20 mouse cellular contexts compared by ENCODE assay signal in the genomic region with DNA sequence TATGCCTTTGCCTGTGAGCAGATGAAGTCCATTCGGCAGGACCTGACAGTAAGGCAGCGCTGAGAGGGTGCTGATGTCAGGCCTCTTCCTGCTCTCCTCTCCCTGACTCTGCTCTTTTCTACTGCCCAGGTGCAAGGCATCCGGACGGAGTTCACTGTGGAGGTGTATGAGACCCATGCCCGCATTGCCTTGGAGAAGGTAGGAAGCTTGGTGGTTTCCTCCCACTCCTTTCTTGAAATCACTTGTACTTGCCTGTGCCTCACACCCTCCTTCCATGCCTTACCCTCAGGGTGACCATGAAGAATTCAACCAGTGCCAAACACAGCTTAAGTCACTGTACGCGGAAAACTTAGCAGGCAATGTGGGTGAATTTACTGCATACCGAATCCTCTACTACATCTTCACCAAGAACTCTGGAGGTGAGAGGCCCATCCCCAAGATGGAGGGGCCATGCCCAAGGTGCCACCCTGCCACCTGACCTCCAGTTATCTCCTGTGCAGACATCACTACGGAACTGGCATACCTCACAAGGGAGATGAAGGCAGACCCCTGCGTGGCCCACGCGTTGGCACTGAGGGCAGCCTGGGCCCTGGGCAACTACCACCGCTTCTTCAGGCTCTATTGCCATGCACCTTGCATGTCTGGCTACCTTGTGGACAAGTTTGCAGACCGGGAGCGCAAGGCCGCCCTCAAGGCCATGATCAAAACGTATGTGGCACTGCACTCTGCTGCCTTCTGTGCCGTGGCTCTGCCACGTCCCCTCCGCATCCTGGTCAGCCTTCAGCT. TPM values are rescaled to one million over a fixed set of nuclear protein-coding genes. Genes with fewer than 3 reads are reported as not detected.
A peak's percentile ranks its signal among the peaks of the same experiment; 100 is the strongest.
DNase-seq lines count a peak whose midpoint lies in the region; ATAC-seq and TF ChIP-seq lines count a peak whose summit lies in the region.
"Had no signal": no experiment of that assay in that cellular context is flagged by ENCODE, and none has a peak within 500 bp of the region (broad histone marks: within the 10 kb centered on the region; RNA-seq: fewer than 3 reads in every experiment).

No protein-coding gene starts in this region.

- no peaks in the 10 kb centered on the region for H3K9me3 ChIP-seq in G1E (replicated peaks)
- H3K9me3 ChIP-seq in embryonic facial prominence, embryonic 10.5 days: no peaks in the 10 kb centered on the region
- H3K9me3 ChIP-seq: embryonic facial prominence, embryonic 13.5 days; forebrain, embryonic 12.5 days; hindbrain, embryonic 13.5 days; neural tube, embryonic 15.5 days; stomach, embryonic 15.5 days had no signal

- 96% methylated on average over 20 of the region's 20 CpGs for WGBS in embryonic facial prominence, embryonic 10.5 days

- H3K27ac ChIP-seq in embryonic facial prominence, embryonic 10.5 days (replicated peaks): no peak overlapping the region
- H3K27ac ChIP-seq: embryonic facial prominence, embryonic 13.5 days; forebrain, embryonic 12.5 days; gastrocnemius, adult 2 months; hindbrain, embryonic 13.5 days; neural tube, embryonic 15.5 days; stomach, embryonic 15.5 days had no signal

- no peak for TF ChIP-seq CTCF in G1E (IDR thresholded peaks at IDR 0.05; ENCODE audit: low read depth, low read length)

- peaks cover 88% of the 10 kb centered on the region for H3K36me3 ChIP-seq in G1E (replicated peaks)
- H3K36me3 ChIP-seq in embryonic facial prominence, embryonic 10.5 days (replicated peaks): peaks cover 86% of the 10 kb centered on the region

- H3K4me3 ChIP-seq in G1E (ENCODE audit: low read depth, low read length): peak overlapping the region; percentile 20; the same call in 1 of the 2 replicates
- no peak overlapping the region; the same call in 1 of the 2 replicates for H3K4me3 ChIP-seq in embryonic facial prominence, embryonic 10.5 days
- H3K4me3 ChIP-seq: embryonic facial prominence, embryonic 13.5 days; erythroblast, embryonic 14.5 days; forebrain, embryonic 12.5 days; gastrocnemius, adult 2 months; hindbrain, embryonic 13.5 days; neural tube, embryonic 15.5 days; stomach, embryonic 15.5 days had no signal

- DNase-seq in cerebellum, adult 9-10 months: peak; percentile 52
- DNase-seq in layer of hippocampus, adult 11-12 months (ENCODE audit: low spot score): peak; percentile 17
- no peak for DNase-seq in layer of hippocampus, adult 18-20 months (ENCODE audit: low spot score in 2 of 2)
- DNase-seq in G1E (ENCODE audit: low spot score): no peak
- peak; percentile 7 for DNase-seq in embryonic facial prominence, embryonic 10.5 days (ENCODE audit: low spot score)
- DNase-seq in embryo, embryonic 10 days (ENCODE audit: low spot score): no peak
- DNase-seq in kidney, postnatal 10 days: no peak
- DNase-seq: right cerebral cortex, adult 18-20 months; right cerebral cortex, postnatal 4 days had no signal

- no peaks in the 10 kb centered on the region for H3K27me3 ChIP-seq in G1E (ENCODE audit: insufficient read depth, low read length)
- H3K27me3 ChIP-seq in embryonic facial prominence, embryonic 10.5 days (replicated peaks; ENCODE audit: low read depth, poor library complexity, severe bottlenecking): peaks cover under 1% of the 10 kb centered on the region
- H3K27me3 ChIP-seq: embryonic facial prominence, embryonic 13.5 days; hindbrain, embryonic 13.5 days; neural tube, embryonic 15.5 days; Patski; stomach, embryonic 15.5 days had no signal

- H3K4me1 ChIP-seq in G1E (ENCODE audit: insufficient read depth, low read depth, low read length): peaks cover 81% of the 10 kb centered on the region
- peaks cover 16% of the 10 kb centered on the region for H3K4me1 ChIP-seq in embryonic facial prominence, embryonic 10.5 days

- no peak for ATAC-seq in cerebellum, adult (ENCODE audit: insufficient number of reproducible peaks, low FRiP score, low TSS enrichment)
- ATAC-seq in G1E (ENCODE audit: extremely low read depth, insufficient number of reproducible peaks, low FRiP score, poor library complexity, severe bottlenecking): no peak
- ATAC-seq: CD4-positive, CD25-positive, alpha-beta regulatory T cell, adult 4 months had no signal

RNA-seq across cellular contexts. Expression of a gene that starts 5.2 kb away (rescaled TPM):
- 1 to 10 TPM; 5.1 to 5.9 TPM for total RNA-seq in layer of hippocampus, adult 18-20 months (2021)
- 4.6 and 5.4 TPM in 2 replicates for total RNA-seq in G1E (2014; fragmentation: Nextera tagmentation)
- 3.7 TPM in 2 replicates for total RNA-seq in G1E (2017)
- 1.8 and 2.9 TPM in 2 replicates for polyA plus RNA-seq in G1E (2012)
- polyA plus RNA-seq in embryonic facial prominence, embryonic 10.5 days (2016; fragmentation: Nextera tagmentation; extraction: Ambion mirVana): 1.4 and 1.7 TPM in 2 replicates

RNA-seq across cellular contexts. Expression of a gene that starts 8.1 kb away (rescaled TPM):
- total RNA-seq in layer of hippocampus, adult 18-20 months (2021): 100 to 1,000 TPM; 139 to 159 TPM
- total RNA-seq in G1E (2014; fragmentation: Nextera tagmentation) (125 and 154 TPM in 2 replicates), G1E (2017) (37.5 and 40.8 TPM in 2 replicates)
- polyA plus RNA-seq in G1E (2012): 132 and 135 TPM in 2 replicates
- 68.1 and 68.2 TPM in 2 replicates for polyA plus RNA-seq in embryonic facial prominence, embryonic 10.5 days (2016; fragmentation: Nextera tagmentation; extraction: Ambion mirVana)

RNA-seq across cellular contexts. Expression of a gene that starts 19.7 kb away (rescaled TPM):
- 1 to 10 TPM; 1.3 to 1.9 TPM for total RNA-seq in layer of hippocampus, adult 18-20 months (2021)
- total RNA-seq in G1E (2014; fragmentation: Nextera tagmentation) (1.3 TPM in 1 of 2 replicates, not detected in the other), G1E (2017) (0.33 and 0.52 TPM in 2 replicates)
- polyA plus RNA-seq in G1E (2012): 0.62 and 0.83 TPM in 2 replicates
- 32.7 and 34.9 TPM in 2 replicates for polyA plus RNA-seq in embryonic facial prominence, embryonic 10.5 days (2016; fragmentation: Nextera tagmentation; extraction: Ambion mirVana)
- total RNA-seq: megakaryocyte progenitor cell, adult 5-6 weeks had no signal
- polyA plus RNA-seq: CD4-positive, CD25-positive, alpha-beta regulatory T cell, adult 4 months had no signal

RNA-seq across cellular contexts. Expression of a gene that starts 25.8 kb away (rescaled TPM):
- 100 to 1,000 TPM; 572 to 597 TPM for total RNA-seq in layer of hippocampus, adult 18-20 months (2021)
- total RNA-seq in G1E (2014; fragmentation: Nextera tagmentation): not detected in 2 replicates
- total RNA-seq in G1E (2017): 0.06 and 0.11 TPM in 2 replicates
- not detected in 2 replicates for polyA plus RNA-seq in G1E (2012)
- 10.5 and 10.9 TPM in 2 replicates for polyA plus RNA-seq in embryonic facial prominence, embryonic 10.5 days (2016; fragmentation: Nextera tagmentation; extraction: Ambion mirVana)
- polyA plus RNA-seq: erythroblast, embryonic 14.5 days had no signal

Comparison
In these comparisons a context has a peak if more than half of its experiments do, and no peak if none do; other contexts are left out.
1. DNase-seq: peak in cerebellum, adult 9-10 months (single experiment), layer of hippocampus, adult 11-12 months (single experiment) and embryonic facial prominence, embryonic 10.5 days (single experiment); none in layer of hippocampus, adult 18-20 months (0 of 2), G1E (single experiment), embryo, embryonic 10 days (single experiment) and kidney, postnatal 10 days (single experiment).